8 mouse cellular contexts compared by ENCODE assay signal in genomic region chr8:86535791-86536662, GRCm38 (mm10). TPM values are rescaled to one million over a fixed set of nuclear protein-coding genes. Genes with fewer than 3 reads are reported as not detected.
DNase-seq lines count a peak whose midpoint lies in the region; ATAC-seq and TF ChIP-seq lines count a peak whose summit lies in the region.

No protein-coding gene starts in this region.

- no peaks in the 10 kb centered on the region for H3K4me1 ChIP-seq in ES-Bruce4 (ENCODE audit: control insufficient read depth, insufficient read depth, low read length)
- H3K4me1 ChIP-seq in forebrain, embryonic 15.5 days = peaks cover 7% of the 10 kb centered on the region
- no peaks in the 10 kb centered on the region for H3K4me1 ChIP-seq in liver, embryonic 14.5 days (replicated peaks; ENCODE audit: control insufficient read depth in 2 of 2, insufficient read depth in 2 of 2, low read length in 1 of 2)
- peaks cover 12% of the 10 kb centered on the region for H3K4me1 ChIP-seq in neural tube, embryonic 15.5 days

- H3K4me3 ChIP-seq in ES-Bruce4 (ENCODE audit: low read depth, low read length) = no peak overlapping the region
- H3K4me3 ChIP-seq in forebrain, embryonic 15.5 days = no peak overlapping the region
- H3K4me3 ChIP-seq in liver, embryonic 14.5 days (ENCODE audit: insufficient read depth in 1 of 2, low read depth in 2 of 2, low read length in 2 of 2) = no peak overlapping the region
- no peak overlapping the region for H3K4me3 ChIP-seq in neural tube, embryonic 15.5 days (replicated peaks)

- TF ChIP-seq POLR2A in ES-Bruce4 (IDR thresholded peaks at IDR 0.05; ENCODE audit: insufficient read depth, low read length) = no peak

- no peak for TF ChIP-seq EP300 in ES-Bruce4 (IDR thresholded peaks at IDR 0.05; ENCODE audit: insufficient read depth, low read depth, low read length)
- no peak for TF ChIP-seq EP300 in liver, embryonic 14.5 days (IDR thresholded peaks at IDR 0.05; ENCODE audit: low read depth)

- 50% methylated on average over 11 of the region's 11 CpGs for WGBS in forebrain, embryonic 15.5 days
- 34% methylated on average over 11 of the region's 11 CpGs for WGBS in liver, embryonic 14.5 days (ENCODE audit: insufficient replicate concordance)
- WGBS in neural tube, embryonic 15.5 days = 56% methylated on average over 11 of the region's 11 CpGs

- H3K36me3 ChIP-seq in ES-Bruce4 (ENCODE audit: control insufficient read depth, insufficient read depth, low read length, poor library complexity, severe bottlenecking) = no peaks in the 10 kb centered on the region
- H3K36me3 ChIP-seq in forebrain, embryonic 15.5 days = no peaks in the 10 kb centered on the region
- H3K36me3 ChIP-seq in liver, embryonic 14.5 days (replicated peaks; ENCODE audit: control insufficient read depth, insufficient read depth, low read depth) = no peaks in the 10 kb centered on the region
- no peaks in the 10 kb centered on the region for H3K36me3 ChIP-seq in neural tube, embryonic 15.5 days

- H3K9ac ChIP-seq in ES-Bruce4 (ENCODE audit: low read depth, poor library complexity, severe bottlenecking) = no peak overlapping the region
- H3K9ac ChIP-seq in forebrain, embryonic 15.5 days (replicated peaks) = no peak overlapping the region
- no peak overlapping the region for H3K9ac ChIP-seq in liver, embryonic 14.5 days (replicated peaks)
- H3K9ac ChIP-seq in neural tube, embryonic 15.5 days (replicated peaks) = no peak overlapping the region

- no peaks in the 10 kb centered on the region for H3K9me3 ChIP-seq in ES-Bruce4 (replicated peaks; ENCODE audit: control insufficient read depth, insufficient read depth, low read length, poor library complexity, severe bottlenecking)
- no peaks in the 10 kb centered on the region for H3K9me3 ChIP-seq in forebrain, embryonic 15.5 days
- H3K9me3 ChIP-seq in liver, embryonic 14.5 days (ENCODE audit: control insufficient read depth, low read length) = no peaks in the 10 kb centered on the region
- no peaks in the 10 kb centered on the region for H3K9me3 ChIP-seq in neural tube, embryonic 15.5 days (replicated peaks)

- peak; percentile 86 for DNase-seq in cerebellum, adult 11 months
- peak; percentile 78 to 89 for DNase-seq in heart, postnatal 10 days
- peak; percentile 78 to 83 for DNase-seq in kidney, postnatal 25 days
- peak; percentile 3 to 6 (median 4) for DNase-seq in liver, embryonic 14.5 days (ENCODE audit: low read depth in 3 of 3, low spot score in 3 of 3)
- peak; percentile 34 for DNase-seq in thymus, postnatal 14 days

- peak overlapping the region; percentile 15; the same call in 1 of the 2 replicates for H3K4me2 ChIP-seq in forebrain, embryonic 15.5 days (replicated peaks)
- H3K4me2 ChIP-seq in liver, embryonic 14.5 days (ENCODE audit: low read depth) = no peak overlapping the region
- H3K4me2 ChIP-seq in neural tube, embryonic 15.5 days = 0 out of 2 replicates have a peak overlapping the region, but pooled peaks have one; percentile 15

- H3K27ac ChIP-seq in ES-Bruce4 (ENCODE audit: insufficient read depth, low read length) = no peak overlapping the region
- peak overlapping the region; percentile 6; the same call in 1 of the 2 replicates for H3K27ac ChIP-seq in forebrain, embryonic 15.5 days (replicated peaks)
- no peak overlapping the region for H3K27ac ChIP-seq in liver, embryonic 14.5 days
- H3K27ac ChIP-seq in neural tube, embryonic 15.5 days (replicated peaks) = peak overlapping the region; percentile 34

- ATAC-seq in forebrain, embryonic 15.5 days (replicated peaks) = peak; percentile 62
- no peak for ATAC-seq in liver, embryonic 14.5 days (ENCODE audit: insufficient read depth)
- ATAC-seq in neural tube, embryonic 15.5 days (ENCODE audit: low FRiP score) = peak; percentile 82

- TF ChIP-seq CTCF in ES-Bruce4 (IDR thresholded peaks at IDR 0.05; ENCODE audit: low read depth, low read length) = peak; percentile 15
- peak; percentile 46 for TF ChIP-seq CTCF in liver, embryonic 14.5 days (IDR thresholded peaks at IDR 0.05; ENCODE audit: low read depth)

- no peaks in the 10 kb centered on the region for H3K27me3 ChIP-seq in ES-Bruce4 (ENCODE audit: control insufficient read depth, insufficient read depth, low read length, poor library complexity, severe bottlenecking)
- H3K27me3 ChIP-seq in forebrain, embryonic 15.5 days = no peaks in the 10 kb centered on the region
- no peaks in the 10 kb centered on the region for H3K27me3 ChIP-seq in liver, embryonic 14.5 days (ENCODE audit: control insufficient read depth, insufficient read depth, low read length)
- H3K27me3 ChIP-seq in neural tube, embryonic 15.5 days (replicated peaks) = peaks cover 6% of the 10 kb centered on the region; the same call in 1 of the 2 replicates

- intact Hi-C loops in heart, postnatal 10 days (cut with DNase I) = loop anchor here (1.0 to 5.0 kb wide), 3 partner anchors 47 to 934 kb away; partner anchors contain the start of gene Neto2

RNA-seq across cellular contexts. Expression of gene Abcc12, which starts 44.5 kb away (rescaled TPM):
- not detected in 2 replicates for polyA plus RNA-seq in ES-Bruce4 (2011; ENCODE audit: insufficient read depth, insufficient read length, low read depth, missing spikeins)
- polyA plus RNA-seq in forebrain, embryonic 15.5 days (2015; fragmentation: Nextera tagmentation; extraction: Ambion mirVana) = 0.18 and 0.23 TPM in 2 replicates
- under 1 TPM; 0.07 to 0.15 TPM for total RNA-seq in heart, postnatal 10 days (2021)
- 0.02 TPM in 1 of 2 replicates, not detected in the other for polyA plus RNA-seq in liver, embryonic 14.5 days (2012; rRNA removed)
- polyA plus RNA-seq in liver, embryonic 14.5 days (2014; fragmentation: Nextera tagmentation; extraction: Ambion mirVana) = not detected in 2 replicates
- polyA plus RNA-seq in neural tube, embryonic 15.5 days (2015; fragmentation: Nextera tagmentation; extraction: Ambion mirVana) = 0.12 and 0.17 TPM in 2 replicates

Comparison
In these comparisons a context has a peak if more than half of its experiments do, and no peak if none do; other contexts are left out.
1. H3K27ac ChIP-seq: peak in forebrain, embryonic 15.5 days (single experiment) and neural tube, embryonic 15.5 days (single experiment); none in ES-Bruce4 (single experiment) and liver, embryonic 14.5 days (single experiment).
2. DNase-seq: peak in every context shown above with its lines; median percentile 86 in cerebellum, adult 11 months; 84 in heart, postnatal 10 days; 80 in kidney, postnatal 25 days; 34 in thymus, postnatal 14 days; 4 in liver, embryonic 14.5 days.